Mouse (Mus musculus) heart, postnatal 14 days (tissue): ENCODE data around the gene Tank. TPM values are rescaled to one million over a fixed set of nuclear protein-coding genes. Genes with fewer than 3 reads are reported as not detected.

ENCODE experiments used
- DNase-seq, 2 experiments: peaks; one replicate each; pipeline ENCODE4 v3.0.0; 2021 to 2022
- intact Hi-C: fragments of 180-260 bp; cut with DNase I; formaldehyde crosslinking; loops from one replicate; pipeline ENCODE4 v1.15.1; 2025
- long read RNA-seq, 2 experiments: library from polyadenylated mRNA; stranded (forward); transcript quantifications; one replicate each; pipeline ENCODE4 v2.0.0; 2021
- total RNA-seq, 2 experiments: library from RNA; stranded (reverse); gene quantifications; 2 replicates each; pipeline ENCODE4 v1.2.3; 2021

Tank gene
- total RNA-seq = 10 to 100 TPM; 17.7 to 19.0 TPM
- long read RNA-seq, experiment 1, transcript Tank-203 (8 exons, 2,039 nt) = major isoform, 11 of 19 reads
- long read RNA-seq, experiment 1, partial matches to known transcripts = 1 of 19 reads
- long read RNA-seq, experiment 1, other reads (novel, unspliced or antisense) = 7 of 19 reads
- long read RNA-seq, experiment 2, transcript Tank-203 (8 exons, 2,039 nt) = major isoform, 6 of 14 reads
- long read RNA-seq, experiment 2, partial matches to known transcripts = 2 of 14 reads
- long read RNA-seq, experiment 2, other reads (novel, unspliced or antisense) = 6 of 14 reads

DNA sequence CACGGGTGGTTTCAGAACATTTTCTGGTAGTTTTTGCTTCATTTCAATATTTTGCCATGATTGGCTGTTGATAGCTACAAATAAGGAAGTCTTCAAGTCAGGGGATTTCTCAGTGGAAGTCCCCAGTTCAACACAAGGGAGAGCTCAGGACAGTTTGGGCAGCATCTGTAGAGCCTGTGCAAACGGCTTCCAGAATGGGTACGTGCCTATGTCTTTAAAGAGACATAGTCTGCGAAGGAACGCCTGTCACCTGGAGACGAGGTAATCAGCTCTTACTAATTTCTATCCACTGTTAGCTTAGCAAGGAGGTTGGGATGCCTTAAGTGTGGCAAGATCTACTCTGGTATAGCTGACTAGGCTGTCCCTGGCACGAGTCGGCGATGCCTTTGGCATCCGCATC lies at the start of gene Tank:
Gene Tank (plus strand): TSS at position 153 of the 400 bp plus-strand sequence.
- DNase-seq = no peak
- intact Hi-C loops = no loop called here

DNA sequence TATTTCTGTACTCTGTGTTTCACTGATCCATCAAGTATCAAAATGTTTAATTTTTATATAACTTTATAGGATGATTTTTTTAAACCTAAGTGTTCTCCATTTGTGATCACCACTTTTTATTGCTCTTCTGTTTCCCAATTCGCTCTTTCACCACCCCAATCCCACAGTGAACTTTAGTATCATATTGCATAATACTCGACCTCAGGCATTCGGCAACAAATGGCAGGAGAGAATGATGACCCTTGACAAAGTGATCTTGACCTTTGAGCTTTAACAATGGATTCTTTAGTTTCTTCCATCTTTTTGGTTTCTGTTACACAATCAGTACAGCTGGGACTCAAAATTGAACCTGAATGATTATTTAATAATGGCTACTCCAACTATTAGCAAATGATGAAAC lies 46.1 kb upstream of the Tank start:
- intact Hi-C loops = no loop called here
- DNase-seq = no peak

DNA sequence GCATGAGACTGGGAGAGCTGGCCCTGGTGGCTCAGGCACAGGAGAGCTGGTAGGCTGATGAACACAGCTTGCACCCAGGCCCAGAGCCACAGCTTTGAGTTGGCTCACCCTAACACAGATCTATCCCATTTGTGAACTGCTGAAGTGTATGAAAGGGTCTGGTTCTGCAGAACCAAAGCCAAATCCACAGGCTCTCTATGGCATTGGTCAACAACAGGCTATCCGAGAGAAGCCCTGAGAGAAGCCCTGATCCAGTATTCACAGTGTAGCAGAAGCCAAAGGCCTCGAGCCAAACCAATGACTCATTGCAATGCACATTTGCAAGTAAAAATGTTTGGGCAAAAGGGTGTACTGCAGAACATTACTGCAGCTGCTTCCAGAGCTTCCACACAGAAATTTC lies 45.3 kb upstream of the Tank start:
- peak; percentile 58 to 70 for DNase-seq
- intact Hi-C loops = no loop called here

DNA sequence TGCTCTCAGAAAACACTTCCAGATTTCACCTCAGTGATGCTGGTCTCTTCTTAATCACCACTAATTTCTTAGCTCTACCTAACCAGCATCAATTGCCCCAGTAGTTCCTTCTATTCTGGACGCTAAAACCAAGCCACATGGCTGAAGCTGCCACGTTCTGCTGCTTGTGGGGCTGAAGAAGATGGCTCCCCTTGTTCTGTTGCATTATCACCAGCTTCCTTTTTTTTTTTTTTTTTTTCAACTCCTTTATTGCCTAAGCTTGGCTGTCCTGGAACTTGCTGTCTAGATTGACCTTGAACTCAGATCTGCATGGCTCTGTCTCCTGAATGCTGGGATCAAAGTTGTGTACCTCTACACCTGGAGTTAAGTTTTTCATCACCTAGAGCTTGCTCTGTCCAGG lies 41.5 kb upstream of the Tank start:
- intact Hi-C loops = no loop called here
- no peak for DNase-seq

DNA sequence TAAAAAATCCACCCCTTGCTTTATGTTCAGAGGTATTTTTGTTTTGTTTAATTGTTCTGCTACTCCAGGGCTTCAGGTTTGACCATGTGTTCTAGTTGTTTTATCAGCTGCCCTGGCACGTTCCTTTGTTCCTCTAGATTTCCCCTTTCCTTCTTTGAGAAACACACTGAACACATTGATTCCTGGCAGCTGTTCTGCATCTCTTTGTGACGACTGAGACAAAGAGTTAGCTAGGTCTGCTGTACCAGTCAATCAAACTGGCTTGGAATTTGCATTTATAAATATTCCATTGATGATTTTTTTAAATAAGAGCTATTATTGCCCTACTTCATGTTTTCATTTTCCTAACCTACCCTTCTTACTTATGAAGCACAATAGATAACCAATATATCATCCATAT lies 39.0 kb upstream of the Tank start:
- no peak for DNase-seq
- intact Hi-C loops = no loop called here

- intact Hi-C loops = no loop called here
- DNase-seq = no peak
Measured at GRCm38 (mm10) chr2:61542426-61542825, 36.0 kb upstream of the Tank start.

- no peak for DNase-seq
- intact Hi-C loops = no loop called here
Measured at GRCm38 (mm10) chr2:61545666-61546065, 32.7 kb upstream of the Tank start.

DNA sequence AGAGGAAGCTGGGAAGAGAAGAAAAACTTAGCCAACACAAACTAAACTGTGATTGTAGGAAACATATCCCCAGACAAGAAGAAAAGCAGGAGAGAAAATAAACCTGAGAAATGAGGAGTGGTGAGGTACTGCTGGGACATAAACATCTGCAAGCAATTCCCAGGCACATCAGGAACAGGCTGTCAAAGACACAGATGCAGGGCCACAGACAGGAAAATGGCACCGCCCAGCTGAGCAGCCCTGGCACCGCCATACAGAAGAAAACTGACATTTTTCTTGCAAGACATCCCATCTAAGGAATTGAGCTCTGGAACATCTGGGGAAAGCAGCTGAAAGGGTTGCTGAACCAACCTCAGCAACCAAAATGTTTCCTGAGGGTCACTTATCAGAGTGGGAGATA lies 30.4 kb upstream of the Tank start:
- intact Hi-C loops = no loop called here
- no peak for DNase-seq

DNA sequence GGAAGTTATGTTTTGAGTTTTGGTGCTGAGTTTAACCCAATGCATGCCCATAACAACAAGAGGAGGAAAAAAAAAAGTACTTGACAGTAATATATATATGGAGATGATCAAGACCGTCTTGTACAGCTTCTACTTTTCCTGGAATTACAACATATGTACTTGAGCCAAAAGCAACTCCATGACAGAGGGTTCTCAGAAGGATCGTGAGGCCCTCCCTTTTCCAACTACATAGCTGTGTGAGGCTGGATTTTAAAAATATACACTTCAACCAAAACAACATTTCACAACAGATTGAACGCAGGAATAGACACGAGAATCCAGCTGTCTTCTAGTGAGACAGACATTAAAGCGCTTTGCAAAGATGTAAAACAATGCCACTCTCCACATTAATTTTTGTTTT lies 26.7 kb upstream of the Tank start:
- intact Hi-C loops = no loop called here
- DNase-seq = no peak

- DNase-seq = no peak
- intact Hi-C loops = no loop called here
Measured at GRCm38 (mm10) chr2:61555367-61555766, 23.0 kb upstream of the Tank start.

- intact Hi-C loops = no loop called here
- no peak for DNase-seq
Measured at GRCm38 (mm10) chr2:61555825-61556224, 22.6 kb upstream of the Tank start.

DNA sequence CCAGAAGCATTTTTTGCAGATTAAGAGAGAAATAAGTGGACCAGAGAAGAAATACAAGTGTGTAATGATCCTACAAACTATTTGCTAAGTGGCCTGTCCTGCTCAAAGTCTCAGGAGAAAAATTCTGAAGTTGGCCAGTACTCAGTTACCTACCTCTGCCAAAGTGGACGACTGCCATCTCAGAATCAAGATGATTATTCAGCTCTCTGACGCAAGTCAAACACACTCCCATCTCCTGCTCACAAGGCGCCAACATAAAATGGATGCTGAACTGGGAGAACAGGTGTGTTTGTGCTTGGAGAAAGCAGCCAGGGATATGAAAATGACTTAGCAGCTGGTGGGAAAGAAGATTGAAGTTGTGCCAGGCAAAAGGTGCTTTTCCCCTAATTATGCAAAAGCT lies 21.7 kb upstream of the Tank start:
- intact Hi-C loops = no loop called here
- DNase-seq = no peak

DNA sequence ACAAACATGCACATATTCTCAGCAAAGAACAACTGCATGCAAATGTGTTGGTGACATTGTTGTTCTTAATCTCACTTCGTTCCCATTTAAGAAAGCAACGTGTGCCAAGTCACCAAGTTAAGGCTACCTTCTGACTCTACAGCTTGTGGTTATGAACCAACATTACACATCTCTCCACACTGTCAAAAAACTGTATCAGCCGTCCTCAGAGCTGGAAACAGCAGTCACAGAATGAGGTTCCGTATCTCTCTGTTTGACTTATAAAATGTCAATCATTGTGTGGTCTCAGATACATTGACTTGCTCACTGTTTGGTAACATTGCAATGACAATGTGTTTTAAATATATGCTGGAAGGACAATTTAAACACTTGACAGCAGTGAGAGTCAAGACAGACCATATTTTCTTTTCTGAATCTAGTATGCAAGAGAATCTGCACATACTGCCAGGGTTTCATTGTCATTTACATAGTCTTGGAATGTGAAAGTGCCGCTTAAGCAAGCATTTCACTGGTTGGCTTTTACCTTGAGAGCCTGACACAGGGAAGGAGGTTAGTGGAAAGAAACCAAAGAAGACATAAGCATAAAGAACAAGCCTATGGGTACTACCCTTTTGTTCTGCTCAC lies 20.4 kb upstream of the Tank start:
- intact Hi-C loops = no loop called here
- DNase-seq = no peak

DNA sequence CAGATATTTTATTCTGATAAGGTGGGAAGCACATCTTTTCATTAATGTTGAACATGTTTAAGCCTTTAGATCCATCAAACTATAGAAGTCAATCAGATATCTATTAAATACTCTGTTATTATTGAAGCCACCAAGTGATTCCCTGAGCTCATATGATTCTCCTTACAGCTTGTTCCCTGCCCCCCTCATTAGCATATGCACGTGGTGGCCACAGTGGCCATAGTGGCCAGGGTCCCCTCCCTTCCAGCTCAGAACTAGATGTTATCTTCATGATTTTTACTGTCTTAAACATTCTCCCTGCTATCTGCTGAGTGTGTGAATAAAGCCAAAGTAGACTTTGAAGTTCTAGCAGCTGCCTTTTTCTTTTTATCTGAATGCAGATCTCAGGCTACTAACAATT lies 17.3 kb upstream of the Tank start:
- intact Hi-C loops = no loop called here
- no peak for DNase-seq

GRCm38 (mm10) chr2:61563202-61563601 lies 15.2 kb upstream of the Tank start:
- DNase-seq = no peak
- intact Hi-C loops = no loop called here

- no peak for DNase-seq
- intact Hi-C loops = no loop called here
Measured at GRCm38 (mm10) chr2:61567045-61567783, 11.2 kb upstream of the Tank start.

DNA sequence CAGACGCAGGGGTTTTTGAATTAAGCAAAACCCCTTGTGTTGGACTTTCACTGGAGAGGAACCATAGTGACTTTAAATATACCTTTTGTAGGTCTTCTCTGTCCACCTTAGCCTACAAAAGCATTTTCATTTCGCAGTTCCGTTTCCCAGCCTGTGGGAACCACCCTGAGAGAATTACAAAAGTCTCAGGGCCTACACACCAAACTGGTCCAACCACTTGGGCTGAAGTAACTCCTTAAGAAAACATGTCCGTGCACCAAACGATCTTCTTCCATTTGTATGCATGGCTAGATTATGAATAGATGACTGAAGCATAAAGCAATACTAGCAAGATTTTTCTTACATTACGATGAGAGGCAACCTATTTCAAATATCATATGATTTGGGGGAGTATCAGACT lies 9.2 kb upstream of the Tank start:
- no peak for DNase-seq
- intact Hi-C loops = no loop called here

GRCm38 (mm10) chr2:61571343-61571955 lies 6.9 kb upstream of the Tank start:
- DNase-seq = no peak
- intact Hi-C loops = no loop called here

GRCm38 (mm10) chr2:61576497-61576896 lies 1.9 kb upstream of the Tank start:
- DNase-seq = no peak
- intact Hi-C loops = no loop called here

- intact Hi-C loops = no loop called here
- DNase-seq = peak in 1 of 2 experiments; percentile 6
Measured at GRCm38 (mm10) chr2:61576928-61577695, 1.3 kb upstream of the Tank start.

GRCm38 (mm10) chr2:61577696-61578062 lies 706 bp upstream of the Tank start:
- intact Hi-C loops = no loop called here
- DNase-seq = peak in 1 of 2 experiments; percentile 14
